Mouse (Mus musculus) midbrain, embryonic 12.5 days (tissue): ENCODE measurements around the gene Mmp20. TPM values are rescaled to one million over a fixed set of nuclear protein-coding genes. Genes with fewer than 3 reads are reported as not detected.
A peak's percentile ranks its signal among the peaks of the same experiment; 100 is the strongest.

ENCODE experiments used
- ATAC-seq: fragments of 200-750 bp; cut with Nextera tagmentation; 2 replicates; pipeline ENCODE4 v1.8.0; 2017; ENCODE audit warnings: low read depth, moderate TSS enrichment, moderate library complexity; ENCODE audit not compliant: low FRiP score
- H3K27ac ChIP-seq: fragments of 300-500 bp; sonication (generic); replicated peaks from 2 replicates; pipeline ENCODE4 v1.5.1; 2016; ENCODE audit warnings: mild to moderate bottlenecking
- H3K27me3 ChIP-seq: fragments of 300-500 bp; sonication (generic); 2 replicates; pipeline ENCODE4 v1.6.1; 2016; ENCODE audit warnings: mild to moderate bottlenecking
- H3K36me3 ChIP-seq: fragments of 300-500 bp; sonication (generic); 2 replicates; pipeline ENCODE4 v1.6.1; 2016
- H3K4me1 ChIP-seq: fragments of 300-500 bp; sonication (generic); 2 replicates; pipeline ENCODE4 v1.6.1; 2016
- H3K4me2 ChIP-seq: fragments of 300-500 bp; sonication (generic); replicated peaks from 2 replicates; pipeline ENCODE4 v1.6.1; 2016; ENCODE audit warnings: mild to moderate bottlenecking, moderate library complexity
- H3K4me3 ChIP-seq: fragments of 300-500 bp; sonication (generic); 2 replicates; pipeline ENCODE4 v1.5.1; 2016; ENCODE audit warnings: mild to moderate bottlenecking
- H3K9ac ChIP-seq: fragments of 300-500 bp; sonication (generic); replicated peaks from 2 replicates; pipeline ENCODE4 v1.6.1; 2016; ENCODE audit warnings: mild to moderate bottlenecking, moderate library complexity
- H3K9me3 ChIP-seq: fragments of 300-500 bp; sonication (generic); 2 replicates; pipeline ENCODE4 v1.6.1; 2016; ENCODE audit warnings: mild to moderate bottlenecking
- WGBS: fragments of 180-500 bp; shearing (Covaris S2); methylation state at CpG from one replicate; pipeline ENCODE4 v1.1.7; 2016; 5-methylcytosine and 5-hydroxymethylcytosine counted together
- polyA plus RNA-seq: library from polyadenylated mRNA; unstranded; fragments of >200 nt; fragmentation: Nextera tagmentation; extraction: Ambion mirVana; gene quantifications from 2 replicates; pipeline ENCODE4 v1.2.1, GENCODE M21; 2016

Mmp20 gene
- not detected in 2 replicates for polyA plus RNA-seq

GRCm38 (mm10) chr9:7627931-7628330 lies at the start of gene Mmp20:
Gene Mmp20, plus strand, starts transcription at chr9:7628231.
- Histone ChIP-seq H3K9ac (no peak within 1 kb of the TSS), H3K27me3 (no peaks in the 10 kb centered on the region), H3K4me2 (no peak within 1 kb of the TSS), H3K4me3 (no peak within 1 kb of the TSS), H3K4me1 (no peaks in the 10 kb centered on the region), H3K36me3 (no peaks in the 10 kb centered on the region), H3K27ac (no peak within 1 kb of the TSS), H3K9me3 (no peaks in the 10 kb centered on the region)
- no peak for ATAC-seq

- no peak overlapping the region for H3K4me2 ChIP-seq
- no peak overlapping the region for H3K27ac ChIP-seq
- ATAC-seq = no peak
- H3K4me3 ChIP-seq = no peak overlapping the region
- H3K4me1 ChIP-seq = no peaks in the 10 kb centered on the region
- no peaks in the 10 kb centered on the region for H3K9me3 ChIP-seq
- WGBS = 78% methylated on average over 8 of the region's 8 CpGs
- no peak overlapping the region for H3K9ac ChIP-seq
- H3K36me3 ChIP-seq = no peaks in the 10 kb centered on the region
- H3K27me3 ChIP-seq = no peaks in the 10 kb centered on the region
Observed at GRCm38 (mm10) chr9:7590063-7590462, 38.0 kb upstream of the Mmp20 start.

- H3K9me3 ChIP-seq = no peaks in the 10 kb centered on the region
- no peak overlapping the region for H3K4me3 ChIP-seq
- WGBS = 93% methylated on average over 3 of the region's 3 CpGs
- H3K4me1 ChIP-seq = no peaks in the 10 kb centered on the region
- no peak for ATAC-seq
- H3K27me3 ChIP-seq = no peaks in the 10 kb centered on the region
- no peak overlapping the region for H3K27ac ChIP-seq
- H3K4me2 ChIP-seq = no peak overlapping the region
- H3K9ac ChIP-seq = no peak overlapping the region
- no peaks in the 10 kb centered on the region for H3K36me3 ChIP-seq
Observed at GRCm38 (mm10) chr9:7593272-7593812, 34.7 kb upstream of the Mmp20 start.

- ATAC-seq = peak; percentile 98
- peak overlapping the region; percentile 24; the same call in 1 of the 2 replicates for H3K4me3 ChIP-seq
- H3K36me3 ChIP-seq = no peaks in the 10 kb centered on the region
- H3K27ac ChIP-seq = no peak overlapping the region
- H3K9ac ChIP-seq = no peak overlapping the region
- no peaks in the 10 kb centered on the region for H3K27me3 ChIP-seq
- peak overlapping the region; percentile 43 for H3K4me2 ChIP-seq
- H3K4me1 ChIP-seq = no peaks in the 10 kb centered on the region
- WGBS = 10% methylated on average over 6 of the region's 6 CpGs
- H3K9me3 ChIP-seq = no peaks in the 10 kb centered on the region
Observed at GRCm38 (mm10) chr9:7594816-7595540, 33.1 kb upstream of the Mmp20 start.

GRCm38 (mm10) chr9:7602982-7603742 lies 24.9 kb upstream of the Mmp20 start:
- Histone ChIP-seq H3K4me2 (no peak overlapping the region), H3K27ac (no peak overlapping the region), H3K4me1 (no peaks in the 10 kb centered on the region), H3K9me3 (no peaks in the 10 kb centered on the region), H3K4me3 (no peak overlapping the region), H3K36me3 (no peaks in the 10 kb centered on the region), H3K27me3 (no peaks in the 10 kb centered on the region), H3K9ac (no peak overlapping the region)
- ATAC-seq = peak; percentile 80
- WGBS = 6% methylated on average over 3 of the region's 3 CpGs

- ATAC-seq = no peak
- no peaks in the 10 kb centered on the region for H3K9me3 ChIP-seq
- no peaks in the 10 kb centered on the region for H3K27me3 ChIP-seq
- 84% methylated on average over 6 of the region's 6 CpGs for WGBS
- H3K9ac ChIP-seq = no peak overlapping the region
- H3K27ac ChIP-seq = no peak overlapping the region
- no peaks in the 10 kb centered on the region for H3K36me3 ChIP-seq
- H3K4me1 ChIP-seq = no peaks in the 10 kb centered on the region
- no peak overlapping the region for H3K4me2 ChIP-seq
- H3K4me3 ChIP-seq = no peak overlapping the region
Observed at GRCm38 (mm10) chr9:7604005-7604404, 24.0 kb upstream of the Mmp20 start.

- Histone ChIP-seq H3K27ac (no peak overlapping the region), H3K9me3 (no peaks in the 10 kb centered on the region), H3K27me3 (no peaks in the 10 kb centered on the region), H3K4me1 (no peaks in the 10 kb centered on the region), H3K4me3 (no peak overlapping the region), H3K9ac (no peak overlapping the region), H3K36me3 (no peaks in the 10 kb centered on the region), H3K4me2 (no peak overlapping the region)
- WGBS = 87% methylated on average over 12 of the region's 12 CpGs
- ATAC-seq = no peak
Observed at GRCm38 (mm10) chr9:7605638-7606037, 22.4 kb upstream of the Mmp20 start.

GRCm38 (mm10) chr9:7622582-7622981 lies 5.4 kb upstream of the Mmp20 start:
- ATAC-seq = no peak
- H3K36me3 ChIP-seq = no peaks in the 10 kb centered on the region
- WGBS = 74% methylated on average over 3 of the region's 3 CpGs
- H3K4me1 ChIP-seq = no peaks in the 10 kb centered on the region
- no peak overlapping the region for H3K4me3 ChIP-seq
- no peak overlapping the region for H3K27ac ChIP-seq
- H3K9me3 ChIP-seq = no peaks in the 10 kb centered on the region
- no peak overlapping the region for H3K9ac ChIP-seq
- no peak overlapping the region for H3K4me2 ChIP-seq
- no peaks in the 10 kb centered on the region for H3K27me3 ChIP-seq

GRCm38 (mm10) chr9:7633936-7634335 lies 5.9 kb downstream of the Mmp20 start:
- no peak for ATAC-seq
- Histone ChIP-seq H3K27ac (no peak overlapping the region), H3K36me3 (no peaks in the 10 kb centered on the region), H3K27me3 (no peaks in the 10 kb centered on the region), H3K4me1 (no peaks in the 10 kb centered on the region), H3K4me2 (no peak overlapping the region), H3K4me3 (no peak overlapping the region), H3K9me3 (no peaks in the 10 kb centered on the region), H3K9ac (no peak overlapping the region)
- WGBS = 19% methylated on average over 5 of the region's 5 CpGs

- H3K36me3 ChIP-seq = no peaks in the 10 kb centered on the region
- no peaks in the 10 kb centered on the region for H3K27me3 ChIP-seq
- 84% methylated on average over 3 of the region's 3 CpGs for WGBS
- H3K4me3 ChIP-seq = no peak overlapping the region
- H3K4me1 ChIP-seq = no peaks in the 10 kb centered on the region
- H3K9ac ChIP-seq = no peak overlapping the region
- H3K4me2 ChIP-seq = no peak overlapping the region
- H3K27ac ChIP-seq = no peak overlapping the region
- ATAC-seq = no peak
- no peaks in the 10 kb centered on the region for H3K9me3 ChIP-seq
Observed at GRCm38 (mm10) chr9:7647901-7648300, 19.9 kb downstream of the Mmp20 start.

- Histone ChIP-seq H3K27me3 (no peaks in the 10 kb centered on the region), H3K4me1 (no peaks in the 10 kb centered on the region), H3K27ac (no peak overlapping the region), H3K4me3 (no peak overlapping the region), H3K36me3 (no peaks in the 10 kb centered on the region), H3K4me2 (no peak overlapping the region), H3K9ac (no peak overlapping the region), H3K9me3 (no peaks in the 10 kb centered on the region)
- no peak for ATAC-seq
- 84% methylated on average over 5 of the region's 5 CpGs for WGBS
Observed at GRCm38 (mm10) chr9:7650397-7651180, 22.6 kb downstream of the Mmp20 start.
